Mouse (Mus musculus) bone marrow macrophage, adult 2 months (primary cell): ENCODE data around the gene Shisa8.

Experiments used
- CTCF ChIP-seq: IDR thresholded peaks from 2 replicates; pipeline ENCODE4 v1.5.1; 2012; ENCODE audit warnings: low read depth, mild to moderate bottlenecking, low read length, moderate library complexity
- POLR2A ChIP-seq: IDR thresholded peaks from 2 replicates; pipeline ENCODE4 v1.6.1; 2012; ENCODE audit warnings: mild to moderate bottlenecking, low read depth, low read length, borderline replicate concordance

DNA sequence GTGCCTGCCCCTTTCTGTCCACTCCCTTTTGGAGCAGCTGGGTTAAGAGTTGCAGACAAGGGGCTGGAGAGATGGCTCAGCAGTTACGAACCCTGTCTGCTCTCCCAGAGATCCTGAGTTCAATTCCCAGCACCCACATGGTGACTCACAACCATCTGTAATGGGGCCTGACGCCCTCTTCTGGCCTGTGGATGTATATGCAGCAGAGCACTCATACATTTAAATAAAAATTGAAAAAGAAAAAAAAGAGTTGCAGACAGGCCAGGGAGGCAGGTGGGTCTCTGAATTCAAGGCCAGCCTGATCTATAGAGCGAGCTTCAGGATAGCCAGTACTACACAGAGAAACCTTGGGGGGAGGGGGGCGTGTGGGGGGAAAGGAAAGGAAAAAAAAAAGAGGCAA, 25.2 kb downstream of the Shisa8 start:
- TF ChIP-seq POLR2A (no peak), CTCF (no peak)
